Mouse (Mus musculus): ENCODE measurements at regions not wholly inside any gene's neighbourhood (a gene's known extent, or its start where the extent isn't known, plus 50 kb on each side); places are given as distances from the start of the nearest gene placed in this dataset.

GRCm38 (mm10) chr4:93935692-93936091 lies 600.4 kb upstream of the Tusc1 start:
- DNase-seq = no peak

- no peak for DNase-seq
Observed at GRCm38 (mm10) chr4:93927117-93927516, 591.8 kb upstream of the Tusc1 start.

GRCm38 (mm10) chr4:93924402-93924801 lies 589.1 kb upstream of the Tusc1 start:
- no peak for DNase-seq

GRCm38 (mm10) chr4:93886631-93887030 lies 551.3 kb upstream of the Tusc1 start:
- no peak for DNase-seq

GRCm38 (mm10) chr4:93881318-93881717 lies 546.0 kb upstream of the Tusc1 start:
- DNase-seq = no peak

- DNase-seq = no peak
Observed at GRCm38 (mm10) chr4:93879351-93879872, 544.1 kb upstream of the Tusc1 start.

GRCm38 (mm10) chr4:93873271-93873670 lies 538.0 kb upstream of the Tusc1 start:
- no peak for DNase-seq

- DNase-seq = no peak
Observed at GRCm38 (mm10) chr4:93853451-93853850, 518.1 kb upstream of the Tusc1 start.

GRCm38 (mm10) chr4:93849178-93849577 lies 513.9 kb upstream of the Tusc1 start:
- DNase-seq = no peak

GRCm38 (mm10) chr4:93830701-93831100 lies 495.4 kb upstream of the Tusc1 start:
- DNase-seq = no peak

- no peak for DNase-seq
Observed at GRCm38 (mm10) chr4:93793104-93793503, 457.8 kb upstream of the Tusc1 start.

- DNase-seq = no peak
Observed at GRCm38 (mm10) chr4:93790157-93790556, 454.8 kb upstream of the Tusc1 start.

GRCm38 (mm10) chr4:93754497-93754896 lies 419.2 kb upstream of the Tusc1 start:
- no peak for DNase-seq

- no peak for DNase-seq
Observed at GRCm38 (mm10) chr4:93746326-93746725, 411.0 kb upstream of the Tusc1 start.

- no peak for DNase-seq
Observed at GRCm38 (mm10) chr4:93713711-93714110, 378.4 kb upstream of the Tusc1 start.

- no peak for DNase-seq
Observed at GRCm38 (mm10) chr4:93676403-93677039, 341.2 kb upstream of the Tusc1 start.

- no peak for DNase-seq
Observed at GRCm38 (mm10) chr4:93675739-93676402, 340.6 kb upstream of the Tusc1 start.

GRCm38 (mm10) chr4:93669050-93669449 lies 333.7 kb upstream of the Tusc1 start:
- DNase-seq = no peak

- no peak for DNase-seq
Observed at GRCm38 (mm10) chr4:93664293-93664692, 329.0 kb upstream of the Tusc1 start.

GRCm38 (mm10) chr4:93638207-93638606 lies 302.9 kb upstream of the Tusc1 start:
- no peak for DNase-seq

- no peak for DNase-seq
Observed at GRCm38 (mm10) chr4:93598474-93598873, 263.2 kb upstream of the Tusc1 start.

GRCm38 (mm10) chr4:93584328-93584727 lies 249.0 kb upstream of the Tusc1 start:
- no peak for DNase-seq

- DNase-seq = no peak
Observed at GRCm38 (mm10) chr4:93583670-93584303, 248.5 kb upstream of the Tusc1 start.
